Mouse (Mus musculus) myocyte (in vitro differentiated cells): Measurements from ENCODE around the gene Nhsl1. TPM values are rescaled to one million over a fixed set of nuclear protein-coding genes. Genes with fewer than 3 reads are reported as not detected.
A peak's percentile ranks its signal among the peaks of the same experiment; 100 is the strongest.

Source experiments
- H3K27me3 ChIP-seq: one replicate; pipeline ENCODE4 v1.6.1; 2011; ENCODE audit not compliant: control insufficient read depth, insufficient read depth, insufficient read length
- H3K36me3 ChIP-seq: one replicate; pipeline ENCODE4 v1.6.1; 2011; ENCODE audit not compliant: control insufficient read depth, insufficient read depth
- H3K4me2 ChIP-seq: one replicate; pipeline ENCODE4 v1.6.1; 2011; ENCODE audit warnings: low read depth, control low read depth
- H3K4me3 ChIP-seq: one replicate; pipeline ENCODE4 v1.5.1; 2011; ENCODE audit warnings: mild to moderate bottlenecking, control low read depth, moderate library complexity
- H3K79me2 ChIP-seq: one replicate; pipeline ENCODE4 v1.6.1; 2011; ENCODE audit not compliant: control insufficient read depth, insufficient read depth
- H3ac ChIP-seq: one replicate; pipeline ENCODE4 v1.6.1; 2011; ENCODE audit not compliant: control insufficient read depth, insufficient read length
- CEBPB ChIP-seq: IDR thresholded peaks from 2 replicates; pipeline ENCODE4 v1.6.1; 2011; ENCODE audit warnings: mild to moderate bottlenecking, moderate library complexity; ENCODE audit not compliant: poor library complexity, insufficient read depth, severe bottlenecking
- E2F4 ChIP-seq: IDR thresholded peaks from one replicate; pipeline ENCODE4 v1.6.1; 2011; ENCODE audit warnings: mild to moderate bottlenecking, control low read depth, moderate library complexity; ENCODE audit not compliant: insufficient read depth
- MAX ChIP-seq: IDR thresholded peaks from one replicate; pipeline ENCODE4 v1.6.1; 2011; ENCODE audit warnings: low read depth, mild to moderate bottlenecking, control low read depth
- MYOD1 ChIP-seq, 3 experiments: IDR thresholded peaks; one replicate each; pipeline ENCODE4 v1.6.1; 2011; ENCODE audit warnings: control low read depth in 2 of 3, low read depth in 2 of 3, mild to moderate bottlenecking in 2 of 3, moderate library complexity in 1 of 3; ENCODE audit not compliant: insufficient read length in 2 of 3, control insufficient read depth in 1 of 3
- MYOG ChIP-seq, 3 experiments: IDR thresholded peaks; one replicate each; pipeline ENCODE4 v1.6.1; 2011; ENCODE audit warnings: control low read depth in 2 of 3, low read depth in 2 of 3, mild to moderate bottlenecking in 2 of 3; ENCODE audit not compliant: insufficient read length in 2 of 3, control insufficient read depth in 1 of 3, insufficient read depth in 1 of 3
- POLR2A ChIP-seq: IDR thresholded peaks from one replicate; pipeline ENCODE4 v1.6.1; 2011; ENCODE audit warnings: low read depth, mild to moderate bottlenecking, control low read depth, moderate library complexity; ENCODE audit not compliant: insufficient read length
- POLR2AphosphoS2 ChIP-seq: IDR thresholded peaks from one replicate; pipeline ENCODE4 v1.6.1; 2011; ENCODE audit warnings: low read depth, control low read depth; ENCODE audit not compliant: insufficient read length
- REST ChIP-seq: IDR thresholded peaks from one replicate; pipeline ENCODE4 v1.6.1; 2011; ENCODE audit warnings: mild to moderate bottlenecking, control low read depth, moderate library complexity; ENCODE audit not compliant: insufficient read depth, insufficient read length
- SRF ChIP-seq: IDR thresholded peaks from one replicate; pipeline ENCODE4 v1.6.1; 2011; ENCODE audit warnings: low read depth; ENCODE audit not compliant: control insufficient read depth, insufficient read length
- TCF12 ChIP-seq: IDR thresholded peaks from one replicate; pipeline ENCODE4 v1.6.1; 2011; ENCODE audit warnings: mild to moderate bottlenecking, control low read depth; ENCODE audit not compliant: poor library complexity, insufficient read depth, severe bottlenecking
- TCF3 ChIP-seq: IDR thresholded peaks from one replicate; pipeline ENCODE4 v1.6.1; 2011; ENCODE audit warnings: low read depth, control low read depth; ENCODE audit not compliant: insufficient read length
- USF1 ChIP-seq: IDR thresholded peaks from one replicate; pipeline ENCODE4 v1.6.1; 2011; ENCODE audit warnings: low read depth, mild to moderate bottlenecking, control low read depth, moderate library complexity
- polyA plus RNA-seq: library from polyadenylated mRNA; unstranded; fragments of >200 nt; fragmentation: generic; extraction: Trizol; gene quantifications from one replicate; pipeline ENCODE4 v1.2.1, GENCODE M21; 2012; ENCODE audit warnings: missing spikeins

The Nhsl1 gene
- polyA plus RNA-seq, 1 experiment: 5.4 TPM

GRCm38 (mm10) chr10:18392268-18392667, 73.5 kb downstream of the Nhsl1 start:
- no peaks in the 10 kb centered on the region for H3K79me2 ChIP-seq
- no peak overlapping the region for H3K4me2 ChIP-seq
- no peaks in the 10 kb centered on the region for H3K27me3 ChIP-seq
- TF ChIP-seq MAX: no peak
- peak in 2 of 3 experiments; percentile 10 to 52 for TF ChIP-seq MYOD1 (IDR thresholded peaks at IDR 0.05; ENCODE audit: control insufficient read depth in 1 of 3, insufficient read length in 2 of 3, low read depth in 2 of 3)
- no peak for TF ChIP-seq CEBPB
- TF ChIP-seq POLR2AphosphoS2: no peak
- no peak for TF ChIP-seq POLR2A
- TF ChIP-seq E2F4: no peak
- H3K4me3 ChIP-seq: no peak overlapping the region
- H3K36me3 ChIP-seq: no peaks in the 10 kb centered on the region
- no peak overlapping the region for H3ac ChIP-seq

GRCm38 (mm10) chr10:18393740-18394139, 75.0 kb downstream of the Nhsl1 start:
- no peaks in the 10 kb centered on the region for H3K36me3 ChIP-seq
- no peak overlapping the region for H3ac ChIP-seq
- TF ChIP-seq POLR2A (no peak), REST (no peak)
- no peaks in the 10 kb centered on the region for H3K79me2 ChIP-seq
- H3K4me2 ChIP-seq: no peak overlapping the region
- no peaks in the 10 kb centered on the region for H3K27me3 ChIP-seq
- no peak overlapping the region for H3K4me3 ChIP-seq

GRCm38 (mm10) chr10:18394270-18394669, 75.5 kb downstream of the Nhsl1 start:
- Histone ChIP-seq H3K79me2 (no peaks in the 10 kb centered on the region), H3ac (no peak overlapping the region), H3K36me3 (no peaks in the 10 kb centered on the region), H3K27me3 (no peaks in the 10 kb centered on the region), H3K4me2 (no peak overlapping the region), H3K4me3 (no peak overlapping the region)
- TF ChIP-seq USF1 (no peak), MYOG (IDR thresholded peaks at IDR 0.05; ENCODE audit: control insufficient read depth in 1 of 3, insufficient read depth in 1 of 3, insufficient read length in 2 of 3, low read depth in 2 of 3) (no peak), SRF (no peak), CEBPB (no peak), MYOD1 (IDR thresholded peaks at IDR 0.05; ENCODE audit: control insufficient read depth in 1 of 3, insufficient read length in 2 of 3, low read depth in 2 of 3) (no peak), TCF12 (no peak), E2F4 (no peak), TCF3 (no peak), REST (no peak), POLR2AphosphoS2 (no peak)

GRCm38 (mm10) chr10:18400089-18400644, 81.4 kb downstream of the Nhsl1 start:
- no peaks in the 10 kb centered on the region for H3K27me3 ChIP-seq
- H3ac ChIP-seq: no peak overlapping the region
- no peaks in the 10 kb centered on the region for H3K36me3 ChIP-seq
- H3K4me3 ChIP-seq: no peak overlapping the region
- H3K79me2 ChIP-seq: no peaks in the 10 kb centered on the region
- H3K4me2 ChIP-seq: peak overlapping the region; percentile 55
- TF ChIP-seq MAX (no peak), SRF (peak; percentile 74)

- no peaks in the 10 kb centered on the region for H3K36me3 ChIP-seq
- no peak overlapping the region for H3ac ChIP-seq
- no peak for TF ChIP-seq CEBPB
- no peak for TF ChIP-seq MAX
- no peak for TF ChIP-seq MYOD1 (IDR thresholded peaks at IDR 0.05; ENCODE audit: control insufficient read depth in 1 of 3, insufficient read length in 2 of 3, low read depth in 2 of 3)
- TF ChIP-seq TCF12: no peak
- TF ChIP-seq SRF: no peak
- no peak for TF ChIP-seq MYOG (IDR thresholded peaks at IDR 0.05; ENCODE audit: control insufficient read depth in 1 of 3, insufficient read depth in 1 of 3, insufficient read length in 2 of 3, low read depth in 2 of 3)
- no peak for TF ChIP-seq E2F4
- no peak for TF ChIP-seq POLR2AphosphoS2
- TF ChIP-seq TCF3: no peak
- no peak for TF ChIP-seq REST
- peak overlapping the region; percentile 35 for H3K4me2 ChIP-seq
- no peak overlapping the region for H3K4me3 ChIP-seq
- H3K79me2 ChIP-seq: no peaks in the 10 kb centered on the region
- H3K27me3 ChIP-seq: no peaks in the 10 kb centered on the region
These were observed 82.2 kb downstream of the Nhsl1 start for GRCm38 (mm10) chr10:18400998-18401397.

GRCm38 (mm10) chr10:18403992-18404391, 85.2 kb downstream of the Nhsl1 start:
- no peak overlapping the region for H3K4me2 ChIP-seq
- H3ac ChIP-seq: no peak overlapping the region
- TF ChIP-seq E2F4 (no peak), TCF3 (no peak)
- no peaks in the 10 kb centered on the region for H3K27me3 ChIP-seq
- H3K4me3 ChIP-seq: no peak overlapping the region
- no peaks in the 10 kb centered on the region for H3K79me2 ChIP-seq
- H3K36me3 ChIP-seq: no peaks in the 10 kb centered on the region
